Mouse (Mus musculus): ENCODE measurements around the gene Hnrnpul2.
"Not testable (repeated sequence)": the region's sequence is repeated elsewhere in the genome, so short reads cannot be mapped to it uniquely, and the experiment has no call there.

Hnrnpul2 gene

GRCm38 (mm10) chr19:8818801-8819595, 812 bp upstream of the Hnrnpul2 start, which contains the start of gene Ttc9c:
Gene Ttc9c, minus strand, starts transcription at chr19:8819333.
- DNase-seq = peak; percentile 95 to 96

GRCm38 (mm10) chr19:8820424-8820956, 680 bp downstream of the Hnrnpul2 start:
- DNase-seq = no peak

GRCm38 (mm10) chr19:8821146-8821545, 1.3 kb downstream of the Hnrnpul2 start:
- no peak for DNase-seq

- peak; percentile 76 to 78 for DNase-seq
Observed at GRCm38 (mm10) chr19:8822696-8823095, 2.9 kb downstream of the Hnrnpul2 start.

GRCm38 (mm10) chr19:8829660-8830059, 9.8 kb downstream of the Hnrnpul2 start, which contains the start of gene AC129217.1:
Gene AC129217.1, plus strand, starts transcription at chr19:8829773.
- no peak for DNase-seq

GRCm38 (mm10) chr19:8830664-8831063, 10.9 kb downstream of the Hnrnpul2 start:
- DNase-seq = no peak

GRCm38 (mm10) chr19:8831262-8831661, 11.5 kb downstream of the Hnrnpul2 start:
- no peak for DNase-seq

- DNase-seq = no peak
Observed at GRCm38 (mm10) chr19:8832971-8833370, 13.2 kb downstream of the Hnrnpul2 start.

- DNase-seq = not testable (repeated sequence)
Observed at GRCm38 (mm10) chr19:8836327-8836726, 16.5 kb downstream of the Hnrnpul2 start.

- DNase-seq = peak; percentile 88
Observed at GRCm38 (mm10) chr19:8837251-8837791, 17.5 kb downstream of the Hnrnpul2 start, which contains the start of gene Bscl2. Gene Bscl2, plus strand, starts transcription at chr19:8837467.

GRCm38 (mm10) chr19:8838041-8838730, 18.4 kb downstream of the Hnrnpul2 start:
- peak; percentile 52 to 62 for DNase-seq

- peak; percentile 89 to 91 for DNase-seq
Observed at GRCm38 (mm10) chr19:8839103-8839907, 19.5 kb downstream of the Hnrnpul2 start, which contains the start of gene Gng3. Gene Gng3, minus strand, starts transcription at chr19:8839194.

GRCm38 (mm10) chr19:8839908-8840791, 20.3 kb downstream of the Hnrnpul2 start:
- peak; percentile 80 to 83 for DNase-seq

GRCm38 (mm10) chr19:8841012-8841411, 21.2 kb downstream of the Hnrnpul2 start:
- peak in 1 of 2 experiments; percentile 34 for DNase-seq

GRCm38 (mm10) chr19:8842961-8843360, 23.2 kb downstream of the Hnrnpul2 start:
- no peak for DNase-seq

GRCm38 (mm10) chr19:8844371-8845129, 24.7 kb downstream of the Hnrnpul2 start:
- peak; percentile 79 to 82 for DNase-seq

- no peak for DNase-seq
Observed at GRCm38 (mm10) chr19:8848356-8848755, 28.5 kb downstream of the Hnrnpul2 start.

GRCm38 (mm10) chr19:8850402-8850901, 30.6 kb downstream of the Hnrnpul2 start, which contains the start of gene Lrrn4cl:
Gene Lrrn4cl, plus strand, starts transcription at chr19:8850768.
- no peak for DNase-seq

- DNase-seq = no peak
Observed at GRCm38 (mm10) chr19:8851639-8852038, 31.8 kb downstream of the Hnrnpul2 start.
